Mouse (Mus musculus) cerebellum, adult 2 months (tissue): ENCODE measurements around the gene Nucb1. TPM values are rescaled to one million over a fixed set of nuclear protein-coding genes. Genes with fewer than 3 reads are reported as not detected.
A peak's percentile ranks its signal among the peaks of the same experiment; 100 is the strongest.
"Not testable (repeated sequence)": the region's sequence is repeated elsewhere in the genome, so short reads cannot be mapped to it uniquely, and the experiment has no call there.

Experiments used
- DNase-seq, 2 experiments: peaks; one replicate each; pipeline ENCODE4 v3.0.0; 2021
- H3K27ac ChIP-seq: fragments of 200-500 bp; 2 replicates; pipeline ENCODE4 v1.5.1; 2012; ENCODE audit warnings: low read length, control low read depth, inconsistent platforms; ENCODE audit not compliant: insufficient read depth
- H3K27me3 ChIP-seq: fragments of 200-500 bp; 2 replicates; pipeline ENCODE4 v1.6.1; 2012; ENCODE audit warnings: inconsistent platforms, mild to moderate bottlenecking, low read length, moderate library complexity; ENCODE audit not compliant: control insufficient read depth, insufficient read depth
- H3K4me1 ChIP-seq: fragments of 200-500 bp; 2 replicates; pipeline ENCODE4 v1.6.1; 2011; ENCODE audit warnings: low read length; ENCODE audit not compliant: control insufficient read depth, insufficient read depth
- H3K4me3 ChIP-seq: fragments of 200-500 bp; replicated peaks from 2 replicates; pipeline ENCODE3; 2011; ENCODE audit warnings: mild to moderate bottlenecking, low read depth, low read length, control low read depth; ENCODE audit not compliant: insufficient read depth
- CTCF ChIP-seq: fragments of 200-500 bp; IDR thresholded peaks from 2 replicates; pipeline ENCODE4 v1.5.1; 2011; ENCODE audit warnings: low read depth, mild to moderate bottlenecking, control low read depth, low read length, moderate library complexity, borderline replicate concordance; ENCODE audit not compliant: insufficient read depth
- POLR2A ChIP-seq: fragments of 200-500 bp; IDR thresholded peaks from 2 replicates; pipeline ENCODE4 v1.6.1; 2011; ENCODE audit warnings: low read length, control low read depth, borderline replicate concordance; ENCODE audit not compliant: insufficient read depth
- WGBS: fragments of 180-500 bp; shearing (Covaris S2); methylation state at CpG from one replicate; pipeline ENCODE4 v1.1.7; 2018; 5-methylcytosine and 5-hydroxymethylcytosine counted together
- polyA plus RNA-seq: library from polyadenylated mRNA; depleted of rRNA; stranded (reverse); fragments of >200 nt; gene quantifications from 2 replicates; pipeline ENCODE4 v1.2.3, GENCODE M21; 2012

Gene Nucb1
- polyA plus RNA-seq, 1 experiment = 136 TPM

DNA sequence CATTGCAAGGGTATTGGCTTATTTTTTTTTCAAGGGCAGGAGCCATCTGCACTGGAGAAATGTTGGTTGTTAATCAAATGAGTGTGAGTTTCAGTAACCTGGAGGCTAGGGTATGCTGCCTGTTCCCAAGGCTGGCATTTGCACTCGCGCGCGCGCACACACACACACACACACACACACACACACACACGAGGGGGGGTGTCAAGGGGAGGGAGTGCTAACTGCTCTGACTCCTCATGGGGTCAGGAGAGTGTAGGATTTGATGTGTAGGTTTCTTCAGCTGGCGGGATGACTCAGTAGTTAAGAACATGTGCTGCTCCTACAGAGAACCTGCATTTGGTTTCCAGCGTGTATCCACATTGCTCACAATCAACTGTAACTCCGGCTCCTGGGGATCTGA lies 19.4 kb downstream of the Nucb1 start:
- no peak for DNase-seq
- Histone ChIP-seq H3K27me3 (no peaks in the 10 kb centered on the region), H3K27ac (no peak overlapping the region), H3K4me3 (no peak overlapping the region), H3K4me1 (peaks cover 35% of the 10 kb centered on the region)
- TF ChIP-seq CTCF = no peak
- no peak for TF ChIP-seq POLR2A
- WGBS = 59% methylated on average over 9 of the region's 9 CpGs

DNA sequence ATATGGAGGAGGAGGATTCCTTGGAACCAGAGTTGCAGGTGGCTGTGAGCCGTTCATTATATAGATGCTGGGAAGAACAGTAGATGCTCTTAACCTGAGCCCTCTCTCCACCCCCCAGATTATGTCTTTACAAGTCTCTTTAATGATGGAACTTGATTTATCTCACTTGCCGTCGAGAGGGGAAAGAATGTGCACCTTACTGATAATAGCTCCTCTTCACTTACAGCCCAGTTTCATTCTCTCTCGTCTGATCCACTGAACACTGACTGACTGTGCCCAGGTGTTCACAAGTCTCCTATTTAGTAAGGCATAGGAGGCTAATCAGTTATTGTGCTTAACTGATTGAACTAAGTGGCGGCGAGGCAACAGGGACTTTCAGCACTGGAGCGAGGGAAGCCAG lies 20.6 kb downstream of the Nucb1 start:
- TF ChIP-seq POLR2A (no peak), CTCF (no peak)
- Histone ChIP-seq H3K4me1 (peaks cover 28% of the 10 kb centered on the region), H3K4me3 (no peak overlapping the region), H3K27ac (no peak overlapping the region), H3K27me3 (no peaks in the 10 kb centered on the region)
- DNase-seq = no peak
- WGBS = 90% methylated on average over 7 of the region's 7 CpGs

DNA sequence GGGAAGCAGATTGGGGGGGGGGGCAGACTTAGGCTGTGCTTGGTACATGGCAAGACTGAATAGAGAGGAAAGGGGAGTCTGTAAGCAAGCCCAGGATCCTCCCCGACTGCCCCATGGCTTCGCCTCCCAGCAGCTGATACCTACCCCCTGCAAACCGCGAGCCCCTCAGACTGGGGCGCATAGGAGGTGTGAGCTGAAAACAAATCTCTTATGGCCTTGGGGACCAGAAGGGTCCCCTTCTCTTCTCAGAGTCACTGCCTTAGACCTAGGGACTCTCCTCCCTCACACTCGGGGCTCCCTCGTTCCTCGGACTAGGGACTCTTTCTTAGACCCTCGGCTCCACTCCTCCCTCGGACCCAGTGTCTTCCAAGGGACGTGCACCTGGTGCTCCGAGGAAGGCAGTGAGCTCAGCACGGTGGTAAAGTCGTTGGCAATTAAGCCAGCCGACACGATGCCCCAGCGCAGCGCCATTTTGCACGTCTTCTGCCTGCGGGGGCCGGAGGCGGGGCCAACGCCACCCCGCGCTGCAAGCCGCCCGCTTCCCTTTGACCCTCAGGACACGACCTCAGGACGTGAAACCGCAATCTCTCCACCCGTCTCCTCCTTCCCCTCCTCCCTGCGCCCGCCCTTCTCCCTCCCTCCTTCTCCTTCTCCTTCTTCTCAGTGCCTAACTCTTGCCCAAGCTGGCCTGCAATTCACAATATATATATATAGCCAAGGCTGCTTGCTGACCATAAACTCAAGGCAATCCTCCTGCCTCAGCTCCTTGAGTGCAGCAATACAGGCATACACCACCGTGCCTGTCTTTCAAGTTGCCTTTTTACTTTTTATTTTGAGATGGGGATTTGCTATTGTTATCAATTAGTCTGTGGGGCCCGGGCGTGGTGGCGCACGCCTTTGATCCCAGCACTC lies 21.7 kb downstream of the Nucb1 start, which contains the start of gene Dhdh:
Gene Dhdh (minus strand): TSS at position 513 of the 912 bp plus-strand sequence.
- Histone ChIP-seq H3K27me3 (no peaks in the 10 kb centered on the region), H3K4me3 (peak within 1 kb of the TSS; percentile 71), H3K27ac (peak within 1 kb of the TSS; percentile 56), H3K4me1 (peaks cover 19% of the 10 kb centered on the region)
- peak; percentile 55; the same call in 1 of the 2 replicates for TF ChIP-seq POLR2A
- TF ChIP-seq CTCF = no peak
- peak; percentile 71 for DNase-seq
- WGBS = 14% methylated on average over 38 of the region's 38 CpGs

DNA sequence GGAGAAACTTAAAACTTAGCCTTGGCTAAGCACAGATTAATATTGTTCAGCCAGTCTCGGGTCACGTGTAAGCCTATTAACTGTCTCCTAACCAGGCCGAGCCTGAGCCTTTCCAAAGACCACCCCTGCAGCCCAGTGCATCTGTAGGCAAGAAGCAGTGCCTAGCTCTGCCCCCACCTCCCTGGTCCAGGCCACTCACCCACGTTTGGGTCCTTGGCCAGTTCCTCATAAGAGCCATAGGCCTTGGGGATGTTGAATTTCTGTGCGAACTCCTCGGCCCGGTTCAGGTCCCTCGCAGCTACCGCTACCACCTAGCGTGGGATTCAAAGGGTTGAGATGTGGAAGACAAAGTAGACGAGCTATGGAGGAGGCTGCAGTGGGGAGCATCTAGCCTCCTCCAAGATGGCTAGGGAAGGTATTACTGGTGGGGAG lies 22.3 kb downstream of the Nucb1 start:
- peaks cover 12% of the 10 kb centered on the region for H3K4me1 ChIP-seq
- H3K4me3 ChIP-seq = no peak overlapping the region
- no peaks in the 10 kb centered on the region for H3K27me3 ChIP-seq
- WGBS = 63% methylated on average over 11 of the region's 11 CpGs
- no peak for DNase-seq
- no peak overlapping the region for H3K27ac ChIP-seq
- no peak for TF ChIP-seq POLR2A
- TF ChIP-seq CTCF = no peak

DNA sequence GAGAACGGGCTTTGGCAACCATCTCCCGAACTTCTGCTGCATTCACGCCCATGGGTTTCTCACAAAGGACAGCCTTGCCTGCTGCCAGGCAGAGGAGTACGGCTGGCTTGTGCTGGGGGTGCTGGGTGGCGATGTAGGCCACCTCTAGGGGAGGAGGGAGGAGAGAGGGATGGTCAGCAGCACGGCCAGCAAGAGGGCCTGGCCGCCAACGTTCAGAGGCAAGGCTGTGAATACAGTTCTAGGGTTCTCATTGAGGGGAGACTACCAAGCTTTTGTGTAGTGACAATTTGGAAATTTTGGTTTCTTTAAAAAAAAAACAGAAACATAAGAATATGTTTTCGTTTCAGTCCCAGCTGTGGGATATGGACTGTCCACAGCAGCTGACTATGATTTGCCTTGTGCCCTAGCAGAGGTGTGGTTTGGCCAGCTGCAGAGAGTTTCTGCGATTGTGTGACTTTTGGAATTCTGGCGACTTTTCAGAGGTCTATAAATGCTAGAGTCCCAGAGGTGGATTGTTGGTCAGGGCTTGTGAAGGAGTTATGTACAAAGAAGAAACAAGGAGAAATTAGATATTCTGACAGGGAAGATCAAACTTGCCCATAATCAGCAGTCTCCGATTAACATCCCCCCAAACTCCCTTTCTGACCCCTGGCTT lies 23.3 kb downstream of the Nucb1 start, which contains the start of gene Gm45808:
Gene Gm45808 (minus strand): TSS at position 51 of the 655 bp plus-strand sequence.
- no peak for DNase-seq
- H3K27me3 ChIP-seq = no peaks in the 10 kb centered on the region
- peaks cover 3% of the 10 kb centered on the region for H3K4me1 ChIP-seq
- H3K4me3 ChIP-seq = no peak within 1 kb of the TSS
- WGBS = 64% methylated on average over 12 of the region's 12 CpGs
- no peak within 1 kb of the TSS for H3K27ac ChIP-seq
- no peak for TF ChIP-seq CTCF
- no peak for TF ChIP-seq POLR2A

DNA sequence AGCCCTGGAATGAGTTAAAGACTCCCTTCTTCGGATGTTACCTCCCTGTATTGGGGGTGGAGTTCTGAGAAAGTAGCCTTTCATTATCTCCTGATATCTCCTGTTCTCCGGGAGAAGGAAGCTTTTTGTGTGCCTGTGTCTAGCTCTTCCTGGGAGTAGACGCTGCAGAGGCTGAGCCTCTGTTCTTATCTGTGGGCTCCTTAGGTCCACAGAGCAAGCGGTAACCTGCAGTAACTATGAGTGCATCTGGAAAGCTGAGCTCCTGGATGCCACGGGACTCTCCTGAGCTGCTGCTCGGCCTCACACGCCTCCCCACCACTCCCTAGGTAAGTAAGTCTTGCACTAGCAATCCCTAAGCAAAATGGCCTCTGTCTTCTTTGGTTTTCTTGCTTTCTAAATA lies 24.0 kb downstream of the Nucb1 start:
- Histone ChIP-seq H3K27ac (no peak overlapping the region), H3K4me1 (peaks cover 2% of the 10 kb centered on the region), H3K4me3 (no peak overlapping the region), H3K27me3 (no peaks in the 10 kb centered on the region)
- WGBS = 82% methylated on average over 7 of the region's 7 CpGs
- TF ChIP-seq POLR2A (no peak), CTCF (no peak)
- DNase-seq = no peak

DNA sequence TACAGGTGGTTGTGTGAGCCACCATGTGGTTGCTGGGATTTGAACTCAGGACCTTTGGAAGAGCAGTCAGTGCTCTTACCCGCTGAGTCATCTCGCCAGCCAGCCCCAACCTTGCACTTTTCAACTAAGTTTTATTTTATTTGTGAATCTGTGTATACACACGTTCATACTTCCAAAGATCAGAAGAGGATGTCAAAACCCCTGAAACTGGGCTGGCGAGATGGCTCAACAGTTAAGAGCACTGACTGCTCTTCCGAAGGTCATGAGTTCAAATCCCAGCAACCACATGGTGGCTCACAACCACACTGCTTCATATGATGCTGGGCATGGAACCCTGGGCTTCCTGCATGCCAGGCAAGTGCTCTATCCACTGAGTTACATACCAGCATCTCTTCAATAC lies 25.2 kb downstream of the Nucb1 start:
- 94% methylated on average over 5 of the region's 5 CpGs for WGBS
- not testable (repeated sequence) for DNase-seq, H3K27me3 ChIP-seq

More for the DNA sequence above, 25.2 kb downstream of the Nucb1 start:
- H3K27ac ChIP-seq, H3K4me1 ChIP-seq, H3K4me3 ChIP-seq: not testable (repeated sequence)
